Mouse (Mus musculus) ES-E14 (cell line): ENCODE measurements at regions not wholly inside any gene's neighbourhood (a gene's known extent, or its start where the extent isn't known, plus 50 kb on each side); places are given as distances from the start of the nearest gene placed in this dataset.

ENCODE experiments used
- CHD2 ChIP-seq: IDR thresholded peaks from 2 replicates; pipeline ENCODE4 v1.6.1; 2014; ENCODE audit warnings: mild to moderate bottlenecking, low read depth, low read length, inconsistent platforms
- HCFC1 ChIP-seq: IDR thresholded peaks from 2 replicates; pipeline ENCODE4 v1.6.1; 2012; ENCODE audit warnings: low read length, inconsistent platforms, borderline replicate concordance; ENCODE audit not compliant: insufficient read depth
- MAFK ChIP-seq: IDR thresholded peaks from 2 replicates; pipeline ENCODE4 v1.6.1; 2014; ENCODE audit warnings: mild to moderate bottlenecking, low read depth, low read length, inconsistent platforms; ENCODE audit not compliant: insufficient read depth
- ZC3H11A ChIP-seq: IDR thresholded peaks from 2 replicates; pipeline ENCODE4 v1.6.1; 2012; ENCODE audit warnings: low read depth, mild to moderate bottlenecking, inconsistent platforms, low read length, borderline replicate concordance
- ZNF384 ChIP-seq: IDR thresholded peaks from 2 replicates; pipeline ENCODE4 v1.6.1; 2012; ENCODE audit warnings: low read depth, low read length, inconsistent platforms

DNA sequence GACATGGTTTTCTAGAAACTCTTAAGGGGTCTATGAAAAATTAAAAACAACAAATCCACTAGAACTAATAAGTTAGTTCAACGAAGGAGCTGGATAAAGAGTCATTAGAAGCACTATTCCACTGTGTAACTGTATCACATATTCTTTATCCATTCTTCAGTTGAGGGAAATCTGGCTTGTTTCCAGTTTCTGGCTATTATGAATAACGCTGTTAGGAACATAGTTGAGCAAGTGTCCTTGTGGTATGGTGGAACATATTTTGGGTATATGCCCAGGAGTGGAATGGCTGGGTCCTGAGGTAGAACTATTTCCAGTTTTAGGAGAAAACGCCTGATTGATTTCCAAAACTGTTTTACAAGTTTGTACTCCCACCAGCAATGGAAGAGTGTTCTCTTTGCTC is 97.7 kb upstream of the Adamts9 start:
- TF ChIP-seq MAFK (no peak), ZNF384 (no peak), CHD2 (no peak), ZC3H11A (no peak), HCFC1 (no peak)
